Mouse (Mus musculus): Measurements from ENCODE around the gene Slc23a2. TPM values are rescaled to one million over a fixed set of nuclear protein-coding genes. Genes with fewer than 3 reads are reported as not detected.

The Slc23a2 gene
- polyA plus RNA-seq, 1 experiment from 2014 or later = 19.3 TPM

GRCm38 (mm10) chr2:132111905-132112304, 33.0 kb downstream of the Slc23a2 start:
- no peak for ATAC-seq
- Histone ChIP-seq H3K4me1 (ENCODE audit: control insufficient read depth, insufficient read depth, low read length) (peaks cover 3% of the 10 kb centered on the region; the same call in 1 of the 2 replicates), H3K4me3 (ENCODE audit: low read depth, low read length) (no peak overlapping the region), H3K36me3 (ENCODE audit: control insufficient read depth, insufficient read depth, low read length) (no peaks in the 10 kb centered on the region), H3K9me3 (replicated peaks; ENCODE audit: control insufficient read depth, low read length) (no peaks in the 10 kb centered on the region), H3K9ac (ENCODE audit: low read length) (no peak overlapping the region), H3K4me2 (ENCODE audit: low read length) (no peak overlapping the region), H3K27ac (ENCODE audit: low read depth, low read length) (no peak overlapping the region), H3K27me3 (replicated peaks; ENCODE audit: control insufficient read depth, insufficient read depth, low read length) (no peaks in the 10 kb centered on the region)
- 61% methylated on average over 2 of the region's 2 CpGs for WGBS
- DNase-seq (ENCODE audit: low spot score) = no peak

- no peak overlapping the region for H3K4me2 ChIP-seq (ENCODE audit: low read length)
- no peaks in the 10 kb centered on the region for H3K9me3 ChIP-seq (replicated peaks; ENCODE audit: control insufficient read depth, low read length)
- H3K27me3 ChIP-seq (replicated peaks; ENCODE audit: control insufficient read depth, insufficient read depth, low read length) = no peaks in the 10 kb centered on the region
- peak; percentile 73 for ATAC-seq
- no peak overlapping the region for H3K9ac ChIP-seq (ENCODE audit: low read length)
- 56% methylated on average over 9 of the region's 9 CpGs for WGBS
- H3K4me3 ChIP-seq (ENCODE audit: low read depth, low read length) = no peak overlapping the region
- no peaks in the 10 kb centered on the region for H3K36me3 ChIP-seq (ENCODE audit: control insufficient read depth, insufficient read depth, low read length)
- no peak overlapping the region for H3K27ac ChIP-seq (ENCODE audit: low read depth, low read length)
- H3K4me1 ChIP-seq (ENCODE audit: control insufficient read depth, insufficient read depth, low read length) = peaks cover 3% of the 10 kb centered on the region; the same call in 1 of the 2 replicates
- peak; percentile 85 for DNase-seq (ENCODE audit: low spot score)
These were observed 33.6 kb downstream of the Slc23a2 start for GRCm38 (mm10) chr2:132111266-132111665.

GRCm38 (mm10) chr2:132110702-132111101, 34.2 kb downstream of the Slc23a2 start:
- WGBS = 70% methylated on average over 3 of the region's 3 CpGs
- Histone ChIP-seq H3K36me3 (ENCODE audit: control insufficient read depth, insufficient read depth, low read length) (no peaks in the 10 kb centered on the region), H3K27me3 (replicated peaks; ENCODE audit: control insufficient read depth, insufficient read depth, low read length) (no peaks in the 10 kb centered on the region), H3K27ac (ENCODE audit: low read depth, low read length) (no peak overlapping the region), H3K4me2 (ENCODE audit: low read length) (no peak overlapping the region), H3K4me1 (ENCODE audit: control insufficient read depth, insufficient read depth, low read length) (peaks cover 3% of the 10 kb centered on the region; the same call in 1 of the 2 replicates), H3K9me3 (replicated peaks; ENCODE audit: control insufficient read depth, low read length) (no peaks in the 10 kb centered on the region), H3K9ac (ENCODE audit: low read length) (no peak overlapping the region), H3K4me3 (ENCODE audit: low read depth, low read length) (no peak overlapping the region)
- no peak for DNase-seq (ENCODE audit: low spot score)
- ATAC-seq = no peak

GRCm38 (mm10) chr2:132108988-132109387, 35.9 kb downstream of the Slc23a2 start:
- Histone ChIP-seq H3K9me3 (replicated peaks; ENCODE audit: control insufficient read depth, low read length) (no peaks in the 10 kb centered on the region), H3K4me3 (ENCODE audit: low read depth, low read length) (no peak overlapping the region), H3K27ac (ENCODE audit: low read depth, low read length) (no peak overlapping the region), H3K36me3 (ENCODE audit: control insufficient read depth, insufficient read depth, low read length) (no peaks in the 10 kb centered on the region), H3K27me3 (replicated peaks; ENCODE audit: control insufficient read depth, insufficient read depth, low read length) (no peaks in the 10 kb centered on the region), H3K4me2 (ENCODE audit: low read length) (no peak overlapping the region), H3K9ac (ENCODE audit: low read length) (no peak overlapping the region), H3K4me1 (ENCODE audit: control insufficient read depth, insufficient read depth, low read length) (peaks cover under 1% of the 10 kb centered on the region; the same call in 1 of the 2 replicates)
- no peak for DNase-seq (ENCODE audit: low spot score)
- no peak for ATAC-seq
- WGBS = 96% methylated on average over 9 of the region's 9 CpGs

- no peak for DNase-seq (ENCODE audit: low spot score)
- H3K4me1 ChIP-seq (ENCODE audit: control insufficient read depth, insufficient read depth, low read length) = no peaks in the 10 kb centered on the region
- 68% methylated on average over 9 of the region's 9 CpGs for WGBS
These were observed 37.3 kb downstream of the Slc23a2 start for GRCm38 (mm10) chr2:132107611-132108010.

GRCm38 (mm10) chr2:132106069-132106468, 38.8 kb downstream of the Slc23a2 start:
- ATAC-seq = no peak
- no peak overlapping the region for H3K4me3 ChIP-seq (ENCODE audit: low read depth, low read length)
- H3K4me2 ChIP-seq (ENCODE audit: low read length) = no peak overlapping the region
- no peak overlapping the region for H3K27ac ChIP-seq (ENCODE audit: low read depth, low read length)
- H3K9me3 ChIP-seq (replicated peaks; ENCODE audit: control insufficient read depth, low read length) = no peaks in the 10 kb centered on the region
- H3K4me1 ChIP-seq (ENCODE audit: control insufficient read depth, insufficient read depth, low read length) = no peaks in the 10 kb centered on the region
- H3K36me3 ChIP-seq (ENCODE audit: control insufficient read depth, insufficient read depth, low read length) = no peaks in the 10 kb centered on the region
- no peak for DNase-seq (ENCODE audit: low spot score)
- no peak overlapping the region for H3K9ac ChIP-seq (ENCODE audit: low read length)
- 61% methylated on average over 5 of the region's 5 CpGs for WGBS
- no peaks in the 10 kb centered on the region for H3K27me3 ChIP-seq (replicated peaks; ENCODE audit: control insufficient read depth, insufficient read depth, low read length)

More at GRCm38 (mm10) chr2:132107611-132108010, 37.3 kb downstream of the Slc23a2 start:
- Histone ChIP-seq H3K36me3 (ENCODE audit: control insufficient read depth, insufficient read depth, low read length) (no peaks in the 10 kb centered on the region), H3K9me3 (replicated peaks; ENCODE audit: control insufficient read depth, low read length) (no peaks in the 10 kb centered on the region), H3K4me2 (ENCODE audit: low read length) (no peak overlapping the region), H3K27ac (ENCODE audit: low read depth, low read length) (no peak overlapping the region), H3K4me3 (ENCODE audit: low read depth, low read length) (no peak overlapping the region), H3K27me3 (replicated peaks; ENCODE audit: control insufficient read depth, insufficient read depth, low read length) (no peaks in the 10 kb centered on the region), H3K9ac (ENCODE audit: low read length) (no peak overlapping the region)
- ATAC-seq = no peak

- no peak overlapping the region for H3K27ac ChIP-seq (ENCODE audit: low read depth, low read length)
- H3K4me1 ChIP-seq (ENCODE audit: control insufficient read depth, insufficient read depth, low read length) = no peaks in the 10 kb centered on the region
- DNase-seq (ENCODE audit: low spot score) (no peak), ATAC-seq (no peak)
- no peak overlapping the region for H3K9ac ChIP-seq (ENCODE audit: low read length)
- H3K36me3 ChIP-seq (ENCODE audit: control insufficient read depth, insufficient read depth, low read length) = peaks cover 18% of the 10 kb centered on the region
- 22% methylated on average over 8 of the region's 8 CpGs for WGBS
- H3K9me3 ChIP-seq (replicated peaks; ENCODE audit: control insufficient read depth, low read length) = no peaks in the 10 kb centered on the region
- no peak overlapping the region for H3K4me2 ChIP-seq (ENCODE audit: low read length)
- no peak overlapping the region for H3K4me3 ChIP-seq (ENCODE audit: low read depth, low read length)
- H3K27me3 ChIP-seq (replicated peaks; ENCODE audit: control insufficient read depth, insufficient read depth, low read length) = no peaks in the 10 kb centered on the region
These were observed 41.6 kb downstream of the Slc23a2 start for GRCm38 (mm10) chr2:132103265-132103664.

GRCm38 (mm10) chr2:132102505-132103130, 42.3 kb downstream of the Slc23a2 start:
- WGBS = 78% methylated on average over 10 of the region's 10 CpGs
- DNase-seq (ENCODE audit: low spot score) (no peak), ATAC-seq (no peak)
- no peak overlapping the region for H3K4me2 ChIP-seq (ENCODE audit: low read length)
- H3K36me3 ChIP-seq (ENCODE audit: control insufficient read depth, insufficient read depth, low read length) = peaks cover 18% of the 10 kb centered on the region
- H3K4me1 ChIP-seq (ENCODE audit: control insufficient read depth, insufficient read depth, low read length) = no peaks in the 10 kb centered on the region
- no peak overlapping the region for H3K4me3 ChIP-seq (ENCODE audit: low read depth, low read length)
- H3K9me3 ChIP-seq (replicated peaks; ENCODE audit: control insufficient read depth, low read length) = no peaks in the 10 kb centered on the region
- no peaks in the 10 kb centered on the region for H3K27me3 ChIP-seq (replicated peaks; ENCODE audit: control insufficient read depth, insufficient read depth, low read length)
- no peak overlapping the region for H3K9ac ChIP-seq (ENCODE audit: low read length)
- no peak overlapping the region for H3K27ac ChIP-seq (ENCODE audit: low read depth, low read length)

GRCm38 (mm10) chr2:132098942-132099672, 45.8 kb downstream of the Slc23a2 start:
- WGBS = 73% methylated on average over 9 of the region's 9 CpGs
- Histone ChIP-seq H3K9me3 (replicated peaks; ENCODE audit: control insufficient read depth, low read length) (no peaks in the 10 kb centered on the region), H3K9ac (ENCODE audit: low read length) (no peak overlapping the region), H3K4me1 (ENCODE audit: control insufficient read depth, insufficient read depth, low read length) (no peaks in the 10 kb centered on the region), H3K4me3 (ENCODE audit: low read depth, low read length) (no peak overlapping the region), H3K36me3 (ENCODE audit: control insufficient read depth, insufficient read depth, low read length) (peaks cover 18% of the 10 kb centered on the region), H3K27me3 (replicated peaks; ENCODE audit: control insufficient read depth, insufficient read depth, low read length) (no peaks in the 10 kb centered on the region), H3K4me2 (ENCODE audit: low read length) (no peak overlapping the region), H3K27ac (ENCODE audit: low read depth, low read length) (no peak overlapping the region)
- ATAC-seq = no peak
- no peak for DNase-seq (ENCODE audit: low spot score)
